Mouse (Mus musculus) frontal cortex, adult (tissue): ENCODE measurements at regions not wholly inside any gene's neighbourhood (a gene's known extent, or its start where the extent isn't known, plus 50 kb on each side); places are given as distances from the start of the nearest gene placed in this dataset.

ENCODE experiments used
- ATAC-seq: cut with Nextera tagmentation; 2 replicates; pipeline ENCODE4 v1.9.2; 2017; ENCODE audit warnings: mild to moderate bottlenecking, moderate library complexity, mixed read lengths; ENCODE audit not compliant: low TSS enrichment

GRCm38 (mm10) chr13:60123964-60124363 is 53.2 kb downstream of the Gas1 start:
- no peak for ATAC-seq

GRCm38 (mm10) chr13:60123174-60123587 is 54.0 kb downstream of the Gas1 start:
- no peak for ATAC-seq

GRCm38 (mm10) chr13:60122341-60123173 is 54.6 kb downstream of the Gas1 start:
- ATAC-seq: no peak

GRCm38 (mm10) chr13:60111465-60111864 is 65.7 kb downstream of the Gas1 start:
- ATAC-seq: no peak

- ATAC-seq: no peak
These were observed 66.9 kb downstream of the Gas1 start for GRCm38 (mm10) chr13:60110079-60110846.

GRCm38 (mm10) chr13:60105286-60105685 is 71.9 kb downstream of the Gas1 start:
- ATAC-seq: peak; percentile 64

- ATAC-seq: no peak
These were observed 75.5 kb downstream of the Gas1 start for GRCm38 (mm10) chr13:60101651-60102050.

- no peak for ATAC-seq
These were observed 76.7 kb downstream of the Gas1 start for GRCm38 (mm10) chr13:60100130-60101112.

- no peak for ATAC-seq
These were observed 77.6 kb downstream of the Gas1 start for GRCm38 (mm10) chr13:60099469-60100129.

- ATAC-seq: no peak
These were observed 78.8 kb downstream of the Gas1 start for GRCm38 (mm10) chr13:60098394-60098793.

- no peak for ATAC-seq
These were observed 79.4 kb downstream of the Gas1 start for GRCm38 (mm10) chr13:60097776-60098175.

GRCm38 (mm10) chr13:60086657-60087056 is 90.5 kb downstream of the Gas1 start:
- no peak for ATAC-seq

GRCm38 (mm10) chr13:60084975-60085374 is 92.2 kb downstream of the Gas1 start:
- ATAC-seq: peak; percentile 89

- ATAC-seq: no peak
These were observed 92.9 kb downstream of the Gas1 start for GRCm38 (mm10) chr13:60084290-60084689.

GRCm38 (mm10) chr13:60080113-60080512 is 97.1 kb downstream of the Gas1 start:
- ATAC-seq: no peak

- no peak for ATAC-seq
These were observed 98.7 kb downstream of the Gas1 start for GRCm38 (mm10) chr13:60078331-60079050.

GRCm38 (mm10) chr13:60076147-60076800 is 100.9 kb downstream of the Gas1 start:
- no peak for ATAC-seq

- no peak for ATAC-seq
These were observed 105.6 kb downstream of the Gas1 start for GRCm38 (mm10) chr13:60071595-60071994.

- no peak for ATAC-seq
These were observed 108.0 kb downstream of the Gas1 start for GRCm38 (mm10) chr13:60069196-60069595.

GRCm38 (mm10) chr13:60067325-60067724 is 109.8 kb downstream of the Gas1 start:
- ATAC-seq: no peak
